In the genomic region with DNA sequence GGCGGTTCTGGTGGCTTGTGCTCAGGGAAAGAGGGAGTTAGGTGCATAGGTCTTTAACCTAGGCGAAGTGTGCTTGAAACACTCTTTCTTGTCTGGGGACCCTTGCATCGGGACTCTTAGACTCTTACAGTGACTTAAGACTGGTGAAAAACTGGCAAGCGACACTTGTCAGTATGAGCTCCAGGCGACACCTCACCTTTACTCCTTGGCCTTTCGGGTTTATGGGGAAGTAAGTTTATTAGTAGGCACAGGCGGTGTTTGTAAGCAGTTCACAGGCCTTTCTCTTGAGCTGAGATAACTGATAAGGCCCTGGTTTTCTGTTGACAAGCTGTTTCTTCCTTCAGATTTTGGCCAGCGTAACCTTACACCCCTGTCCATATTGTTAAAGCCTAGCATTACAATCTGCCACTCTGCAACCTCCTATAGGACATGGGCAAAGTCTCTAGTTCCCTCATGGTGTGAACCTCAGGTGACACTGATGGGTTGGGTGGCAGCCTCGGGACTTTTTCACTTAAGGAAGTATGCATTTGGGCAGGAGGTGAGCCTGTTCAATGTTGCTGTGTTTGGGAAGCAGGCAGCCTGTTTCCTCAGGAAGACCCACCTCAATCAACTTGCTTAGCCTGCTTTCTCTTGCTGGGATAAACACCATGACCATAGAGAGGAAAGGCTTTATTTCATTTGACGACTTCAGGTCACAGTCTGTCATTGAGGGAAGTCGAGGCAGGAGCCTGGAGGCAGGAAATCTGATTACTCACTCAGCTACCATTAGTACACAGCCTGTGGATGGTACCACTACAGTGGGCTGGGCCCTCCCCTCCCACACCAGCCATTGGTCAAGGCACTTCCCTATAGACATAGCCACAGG, we compare ENCODE assay signal across 8 mouse cellular contexts. TPM values are rescaled to one million over a fixed set of nuclear protein-coding genes. Genes with fewer than 3 reads are reported as not detected.
DNase-seq lines count a peak whose midpoint lies in the region; ATAC-seq and TF ChIP-seq lines count a peak whose summit lies in the region.

No protein-coding gene starts in this region.

- peaks cover 16% of the 10 kb centered on the region; the same call in 1 of the 2 replicates for H3K27me3 ChIP-seq in kidney, embryonic 15.5 days
- H3K27me3 ChIP-seq in embryonic facial prominence, embryonic 10.5 days (replicated peaks; ENCODE audit: low read depth, poor library complexity, severe bottlenecking), result peaks cover 40% of the 10 kb centered on the region
- 0 out of 2 replicates have a peak, but pooled peaks cover 21% of the 10 kb centered on the region for H3K27me3 ChIP-seq in hindbrain, postnatal 0 days (ENCODE audit: insufficient read depth, low read length)
- peaks cover 15% of the 10 kb centered on the region; the same call in 1 of the 2 replicates for H3K27me3 ChIP-seq in midbrain, embryonic 14.5 days (ENCODE audit: control insufficient read depth, insufficient read depth, low read length)

- peak overlapping the region; percentile 88 for H3K27ac ChIP-seq in kidney, embryonic 15.5 days
- peak overlapping the region; percentile 92 for H3K27ac ChIP-seq in embryonic facial prominence, embryonic 10.5 days (replicated peaks)
- H3K27ac ChIP-seq in hindbrain, postnatal 0 days, result peak overlapping the region; percentile 76
- peak overlapping the region; percentile 41; the same call in 1 of the 2 replicates for H3K27ac ChIP-seq in midbrain, embryonic 14.5 days (replicated peaks; ENCODE audit: low read depth, low read length)

- H3K9me3 ChIP-seq in kidney, embryonic 15.5 days (replicated peaks), result no peaks in the 10 kb centered on the region
- no peaks in the 10 kb centered on the region for H3K9me3 ChIP-seq in embryonic facial prominence, embryonic 10.5 days
- H3K9me3 ChIP-seq in hindbrain, postnatal 0 days (ENCODE audit: low read length), result no peaks in the 10 kb centered on the region
- H3K9me3 ChIP-seq in midbrain, embryonic 14.5 days (ENCODE audit: control insufficient read depth, low read length), result no peaks in the 10 kb centered on the region

- no peak for DNase-seq in kidney, adult 8-10 months
- DNase-seq in embryonic facial prominence, embryonic 10.5 days (ENCODE audit: low spot score), result no peak
- no peak for DNase-seq in hindbrain, postnatal 0 days (ENCODE audit: low spot score)
- no peak for DNase-seq in midbrain, embryonic 14.5 days
- DNase-seq in layer of hippocampus, adult 9-11 months, result no peak
- no peak for DNase-seq in adrenal gland, adult 8-10 months
- DNase-seq in left cerebral cortex, adult 8-10 months (ENCODE audit: low spot score in 2 of 2), result no peak

- ATAC-seq in kidney, embryonic 15.5 days (replicated peaks; ENCODE audit: low FRiP score), result no peak
- ATAC-seq in hindbrain, postnatal 0 days, result no peak
- ATAC-seq in midbrain, embryonic 14.5 days (ENCODE audit: low FRiP score, low TSS enrichment), result no peak

- peak overlapping the region; percentile 69 for H3K4me3 ChIP-seq in kidney, embryonic 15.5 days (replicated peaks)
- peak overlapping the region; percentile 68 for H3K4me3 ChIP-seq in embryonic facial prominence, embryonic 10.5 days
- H3K4me3 ChIP-seq in hindbrain, postnatal 0 days (ENCODE audit: low read length), result peak overlapping the region; percentile 67
- H3K4me3 ChIP-seq in midbrain, embryonic 14.5 days (replicated peaks; ENCODE audit: low read depth, low read length), result peak overlapping the region; percentile 64

- 53% methylated on average over 11 of the region's 11 CpGs for WGBS in kidney, embryonic 15.5 days
- 62% methylated on average over 11 of the region's 11 CpGs for WGBS in embryonic facial prominence, embryonic 10.5 days
- WGBS in hindbrain, postnatal 0 days, result 66% methylated on average over 11 of the region's 11 CpGs
- 72% methylated on average over 11 of the region's 11 CpGs for WGBS in midbrain, embryonic 14.5 days

- peak overlapping the region; percentile 80 for H3K4me2 ChIP-seq in kidney, embryonic 15.5 days
- H3K4me2 ChIP-seq in hindbrain, postnatal 0 days (ENCODE audit: low read depth, low read length), result peak overlapping the region; percentile 87
- peak overlapping the region; percentile 96 for H3K4me2 ChIP-seq in midbrain, embryonic 14.5 days (ENCODE audit: low read length)

- no peak for TF ChIP-seq CTCF in hindbrain, postnatal 0 days (IDR thresholded peaks at IDR 0.05; ENCODE audit: low read depth)

- H3K36me3 ChIP-seq in kidney, embryonic 15.5 days, result no peaks in the 10 kb centered on the region
- H3K36me3 ChIP-seq in embryonic facial prominence, embryonic 10.5 days (replicated peaks), result 0 out of 2 replicates have a peak, but pooled peaks cover 4% of the 10 kb centered on the region
- no peaks in the 10 kb centered on the region for H3K36me3 ChIP-seq in hindbrain, postnatal 0 days (ENCODE audit: insufficient read depth, low read length)
- no peaks in the 10 kb centered on the region for H3K36me3 ChIP-seq in midbrain, embryonic 14.5 days (ENCODE audit: control insufficient read depth, insufficient read depth, low read length)

- H3K9ac ChIP-seq in kidney, embryonic 15.5 days, result peak overlapping the region; percentile 73
- H3K9ac ChIP-seq in hindbrain, postnatal 0 days (replicated peaks; ENCODE audit: low read length), result peak overlapping the region; percentile 72
- H3K9ac ChIP-seq in midbrain, embryonic 14.5 days (replicated peaks; ENCODE audit: low read length), result peak overlapping the region; percentile 65

- peaks cover 29% of the 10 kb centered on the region for H3K4me1 ChIP-seq in kidney, embryonic 15.5 days
- peaks cover 43% of the 10 kb centered on the region for H3K4me1 ChIP-seq in embryonic facial prominence, embryonic 10.5 days
- peaks cover 16% of the 10 kb centered on the region for H3K4me1 ChIP-seq in hindbrain, postnatal 0 days (ENCODE audit: insufficient read depth, low read length)
- H3K4me1 ChIP-seq in midbrain, embryonic 14.5 days (ENCODE audit: control insufficient read depth, insufficient read depth, low read length), result peaks cover 9% of the 10 kb centered on the region; the same call in 1 of the 2 replicates

RNA-seq across cellular contexts. Expression of a gene that starts 1.0 kb away (rescaled TPM):
- 26.1 and 27.0 TPM in 2 replicates for polyA plus RNA-seq in kidney, embryonic 15.5 days (2015; fragmentation: Nextera tagmentation; extraction: Ambion mirVana)
- polyA plus RNA-seq in embryonic facial prominence, embryonic 10.5 days (2016; fragmentation: Nextera tagmentation; extraction: Ambion mirVana), result 15.9 and 17.8 TPM in 2 replicates
- 17.6 and 22.4 TPM in 2 replicates for total RNA-seq in hindbrain, postnatal 0 days (2014; rRNA removed)
- 28.1 and 28.5 TPM in 2 replicates for polyA plus RNA-seq in hindbrain, postnatal 0 days (2015; fragmentation: Nextera tagmentation; extraction: Ambion mirVana)
- 17.2 and 19.3 TPM in 2 replicates for polyA plus RNA-seq in midbrain, embryonic 14.5 days (2014; fragmentation: Nextera tagmentation; extraction: Ambion mirVana)
- 10 to 100 TPM in 1 of 4 experiments, 1 to 10 TPM in 3; 5.3 to 12.2 (median 7.7) TPM for total RNA-seq in adrenal gland, adult 8-10 months (2022)
- total RNA-seq in left cerebral cortex, adult 8-10 months (2022), result 1 to 10 TPM; 3.7 to 4.6 (median 4.0) TPM

RNA-seq across cellular contexts. Expression of a gene that starts 8.1 kb away (rescaled TPM):
- 0.36 and 0.55 TPM in 2 replicates for polyA plus RNA-seq in kidney, embryonic 15.5 days (2015; fragmentation: Nextera tagmentation; extraction: Ambion mirVana)
- 0.07 and 0.11 TPM in 2 replicates for polyA plus RNA-seq in embryonic facial prominence, embryonic 10.5 days (2016; fragmentation: Nextera tagmentation; extraction: Ambion mirVana)
- 0.37 and 0.68 TPM in 2 replicates for total RNA-seq in hindbrain, postnatal 0 days (2014; rRNA removed)
- polyA plus RNA-seq in hindbrain, postnatal 0 days (2015; fragmentation: Nextera tagmentation; extraction: Ambion mirVana), result 0.30 and 0.37 TPM in 2 replicates
- polyA plus RNA-seq in midbrain, embryonic 14.5 days (2014; fragmentation: Nextera tagmentation; extraction: Ambion mirVana), result 0.23 and 0.37 TPM in 2 replicates
- total RNA-seq in adrenal gland, adult 8-10 months (2022), result under 1 TPM in 2 of 4 experiments, not detected in 2; 0.12 to 0.16 TPM
- total RNA-seq in left cerebral cortex, adult 8-10 months (2022), result 1 to 10 TPM in 1 of 4 experiments, under 1 TPM in 3; 0.72 to 1.1 (median 0.86) TPM

Comparison
In these comparisons a context has a peak if more than half of its experiments do, and no peak if none do; other contexts are left out.
1. H3K27ac ChIP-seq: peak in every context shown above with its lines; median percentile 92 in embryonic facial prominence, embryonic 10.5 days; 88 in kidney, embryonic 15.5 days; 76 in hindbrain, postnatal 0 days; 41 in midbrain, embryonic 14.5 days.